Mouse (Mus musculus) splenic B cell, adult 2 months (primary cell): Measurements from ENCODE around the gene Cep41.

Experiments
- DNase-seq: peaks from one replicate; pipeline ENCODE4 v3.0.0-alpha.2; 2011; ENCODE audit warnings: low read depth, low spot score
- H3K27me3 ChIP-seq: 2 replicates; pipeline ENCODE4 v1.6.1; 2012; ENCODE audit warnings: mild to moderate bottlenecking, low read length, moderate library complexity, mixed read lengths; ENCODE audit not compliant: control insufficient read depth, poor library complexity, insufficient read depth, severe bottlenecking
- H3K36me3 ChIP-seq: 2 replicates; pipeline ENCODE4 v1.6.1; 2012; ENCODE audit warnings: mild to moderate bottlenecking, low read length, moderate library complexity, mixed read lengths; ENCODE audit not compliant: control insufficient read depth, poor library complexity, insufficient read depth, severe bottlenecking

Cep41 gene

DNA sequence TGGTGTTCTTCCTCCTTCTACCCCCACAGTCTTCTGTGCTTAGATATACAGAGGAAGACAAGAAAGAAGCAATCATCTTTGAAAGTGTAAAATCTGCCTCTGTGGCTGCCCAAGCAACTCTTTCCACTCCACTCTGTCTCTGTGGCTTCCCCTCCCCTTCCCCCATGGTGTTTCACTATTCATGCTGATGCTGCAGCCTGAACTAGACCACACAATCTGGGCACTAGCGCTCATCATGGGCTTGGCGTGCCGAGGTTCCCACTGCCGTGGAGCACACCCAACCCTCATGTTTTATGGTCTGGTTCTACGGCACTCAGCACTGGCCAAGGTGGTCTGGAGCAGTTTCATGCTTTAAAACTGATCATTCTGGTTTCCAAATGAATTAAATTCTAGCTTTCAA is 21.9 kb downstream of the Cep41 start:
- DNase-seq, result no peak
- Histone ChIP-seq H3K36me3 (no peaks in the 10 kb centered on the region), H3K27me3 (no peaks in the 10 kb centered on the region)

DNA sequence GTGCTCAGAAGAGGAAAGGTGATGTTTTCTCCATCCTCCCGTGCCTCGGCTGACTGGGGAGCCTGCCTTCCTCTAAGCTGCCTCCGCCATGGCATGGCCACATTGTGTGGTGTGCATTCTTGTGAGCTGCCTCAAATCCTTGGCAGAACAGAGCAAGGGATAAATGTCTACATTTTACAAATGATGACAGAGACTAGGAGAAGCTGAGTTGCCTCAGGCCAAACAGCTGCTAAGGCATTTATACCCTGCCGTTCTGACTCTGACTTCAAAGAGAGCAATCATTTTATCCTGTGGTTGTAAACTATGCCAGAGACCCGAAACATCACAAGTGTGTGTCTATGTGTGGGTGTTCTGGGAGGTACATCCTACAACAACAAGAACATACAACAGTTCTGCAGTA is 26.0 kb downstream of the Cep41 start:
- DNase-seq, result no peak
- H3K27me3 ChIP-seq, result no peaks in the 10 kb centered on the region
- H3K36me3 ChIP-seq, result no peaks in the 10 kb centered on the region

DNA sequence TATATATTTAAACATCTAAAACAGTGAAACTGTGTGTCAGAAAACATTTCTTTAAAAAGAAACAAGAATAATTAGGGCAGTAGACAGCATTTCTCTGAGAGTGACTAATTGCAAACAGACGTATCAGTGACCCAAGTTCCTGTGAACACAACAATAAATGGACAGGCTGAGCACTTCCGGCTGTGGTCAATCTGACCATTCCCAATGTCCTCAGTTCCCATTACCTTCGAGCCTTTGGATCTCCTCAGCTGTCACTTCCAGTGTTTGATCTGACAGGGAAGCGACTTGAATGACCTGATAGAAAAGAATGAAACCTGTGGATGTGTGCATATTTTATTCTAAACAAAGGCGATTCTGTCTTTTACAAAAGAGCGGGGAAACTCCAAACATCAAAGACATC is 27.5 kb downstream of the Cep41 start:
- Histone ChIP-seq H3K27me3 (no peaks in the 10 kb centered on the region), H3K36me3 (no peaks in the 10 kb centered on the region)
- no peak for DNase-seq

DNA sequence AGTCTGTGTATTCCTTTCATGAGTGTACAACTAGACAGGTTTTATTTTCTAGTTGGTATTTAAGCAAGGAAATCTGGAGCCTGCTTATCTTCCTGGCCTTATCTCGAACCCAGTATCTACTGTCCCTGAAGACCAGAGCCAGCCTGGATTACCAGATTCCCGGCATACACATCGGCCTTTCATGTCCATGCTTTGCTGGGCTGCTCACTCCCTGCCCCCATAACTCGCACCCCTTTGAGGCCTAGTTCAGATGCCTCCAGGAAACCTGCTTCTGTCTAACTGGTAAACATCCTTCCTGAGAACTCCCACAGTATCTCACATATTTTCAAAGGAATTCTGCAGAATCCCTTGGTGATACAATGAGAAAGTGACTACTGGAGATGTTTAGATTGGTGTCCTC is 28.3 kb downstream of the Cep41 start:
- Histone ChIP-seq H3K36me3 (no peaks in the 10 kb centered on the region), H3K27me3 (no peaks in the 10 kb centered on the region)
- DNase-seq, result no peak

DNA sequence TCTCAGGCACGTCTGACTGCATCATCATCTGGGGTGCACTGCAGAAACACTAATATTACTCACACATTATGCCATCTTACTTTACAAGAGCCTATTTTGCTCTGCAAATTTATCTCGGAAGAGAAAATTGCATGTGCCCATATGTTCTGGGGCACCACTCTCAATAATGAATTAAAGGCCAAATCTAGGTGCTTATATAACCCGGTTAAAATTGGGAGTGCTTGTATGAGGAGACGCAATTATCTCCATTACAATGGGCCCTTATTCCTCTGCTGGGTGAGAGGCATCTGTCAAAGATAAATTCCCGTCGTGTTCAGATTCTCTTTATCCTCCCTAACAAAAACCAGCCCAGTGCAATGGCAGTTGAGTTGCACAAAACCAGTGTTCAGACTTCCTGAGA is 28.8 kb downstream of the Cep41 start:
- H3K36me3 ChIP-seq, result no peaks in the 10 kb centered on the region
- no peak for DNase-seq
- no peaks in the 10 kb centered on the region for H3K27me3 ChIP-seq

DNA sequence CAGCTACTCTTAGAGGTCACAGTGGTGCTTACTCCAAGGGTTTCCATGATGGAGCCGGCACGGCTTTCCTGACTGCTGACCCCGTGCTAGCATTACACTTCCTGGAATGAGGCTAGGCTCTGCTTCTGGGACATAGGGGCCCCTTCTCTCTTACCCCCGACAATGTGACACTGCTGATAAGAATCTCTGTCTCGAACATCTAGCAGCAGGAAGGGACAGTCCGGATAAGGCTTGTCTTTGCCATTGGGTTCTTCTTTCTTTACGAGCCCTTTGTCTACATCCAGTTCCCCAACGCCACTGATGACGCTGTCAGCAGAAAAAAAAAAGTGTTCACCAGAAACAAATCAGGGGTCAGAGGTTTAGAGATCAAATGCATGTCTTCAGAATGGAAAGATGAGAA is 34.9 kb downstream of the Cep41 start:
- H3K36me3 ChIP-seq, result peaks cover 5% of the 10 kb centered on the region; the same call in 1 of the 2 replicates
- DNase-seq, result no peak
- H3K27me3 ChIP-seq, result no peaks in the 10 kb centered on the region

DNA sequence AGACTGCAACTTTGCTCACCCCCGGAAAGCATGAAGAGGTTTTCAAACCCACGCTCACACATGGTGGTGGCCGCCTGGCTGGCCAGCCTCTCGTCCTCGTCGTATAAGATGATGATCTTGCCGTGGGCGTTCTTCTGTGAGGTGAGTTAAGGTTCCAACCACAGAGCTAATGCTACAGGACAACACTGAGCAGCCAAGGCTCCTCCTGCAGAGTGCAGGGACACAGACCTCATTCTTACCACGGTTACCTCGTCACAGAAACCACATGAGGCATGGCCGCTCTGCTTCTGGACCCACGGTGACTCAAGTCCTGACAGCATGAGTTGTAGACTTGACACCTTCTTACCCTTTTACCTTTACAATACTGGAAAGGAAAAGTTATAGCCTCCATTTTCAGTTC is 36.3 kb downstream of the Cep41 start:
- no peak for DNase-seq
- H3K36me3 ChIP-seq, result peaks cover 5% of the 10 kb centered on the region; the same call in 1 of the 2 replicates
- H3K27me3 ChIP-seq, result no peaks in the 10 kb centered on the region

DNA sequence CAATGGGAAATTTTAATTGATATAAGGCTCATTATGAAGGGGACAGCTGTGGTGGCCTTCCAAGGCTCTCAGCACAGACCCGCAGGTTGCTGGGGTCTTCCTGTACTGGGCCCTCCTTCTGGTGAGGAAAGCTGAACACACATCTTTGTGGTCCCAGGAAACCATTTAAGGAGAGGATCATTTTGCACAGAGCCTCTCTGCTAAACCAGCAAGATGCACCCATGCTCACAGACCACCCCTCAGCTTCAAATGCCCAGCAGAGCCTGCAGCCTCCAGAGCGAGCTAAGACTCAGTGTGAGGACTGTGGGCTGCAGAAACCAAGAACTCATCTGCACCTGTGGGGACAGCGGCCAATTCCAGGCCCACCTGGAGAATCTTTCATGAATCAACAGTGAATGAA is 38.6 kb downstream of the Cep41 start:
- Histone ChIP-seq H3K36me3 (peaks cover 5% of the 10 kb centered on the region; the same call in 1 of the 2 replicates), H3K27me3 (no peaks in the 10 kb centered on the region)
- no peak for DNase-seq

DNA sequence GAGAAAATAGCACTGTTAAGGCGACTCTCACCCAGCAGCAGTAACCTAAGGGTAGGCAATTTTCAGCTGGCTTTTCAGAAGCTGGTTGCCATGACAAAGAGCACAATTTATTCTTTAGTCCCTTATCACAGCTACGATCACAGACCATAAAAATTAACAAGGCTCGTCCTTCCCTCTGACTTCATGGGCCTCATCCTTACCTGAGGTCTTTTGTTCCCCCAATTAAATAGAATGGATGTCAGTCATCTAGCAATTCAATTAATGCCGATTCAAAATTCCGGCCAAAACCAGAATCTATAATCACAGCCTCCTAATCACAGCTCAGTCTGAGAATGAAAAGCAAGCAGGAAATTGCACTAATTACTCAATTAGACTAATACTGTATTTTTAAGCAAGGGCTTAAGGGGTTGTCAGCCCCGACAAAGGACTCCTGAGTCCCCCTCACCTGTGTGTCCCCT is 39.1 kb downstream of the Cep41 start:
- Histone ChIP-seq H3K27me3 (no peaks in the 10 kb centered on the region), H3K36me3 (peaks cover 5% of the 10 kb centered on the region; the same call in 1 of the 2 replicates)
- no peak for DNase-seq

DNA sequence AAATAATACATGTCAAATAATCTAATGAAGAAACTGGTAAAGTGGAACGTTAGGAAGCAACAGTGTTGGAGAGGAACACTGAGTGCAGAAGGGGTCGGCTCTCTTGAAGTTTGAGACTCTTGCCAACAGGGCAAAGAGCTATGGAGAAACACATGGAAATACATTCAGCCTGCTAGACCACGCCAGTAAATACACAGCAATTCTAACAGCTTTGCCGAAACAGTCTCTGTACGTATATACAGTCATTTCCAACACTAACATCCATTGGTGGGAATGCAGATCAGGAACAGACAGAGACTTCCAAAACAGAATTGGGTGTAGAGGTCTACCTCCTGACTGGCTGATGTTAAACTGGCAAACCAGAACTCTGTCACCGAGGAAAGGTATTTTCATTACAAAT is 40.0 kb downstream of the Cep41 start:
- Histone ChIP-seq H3K27me3 (no peaks in the 10 kb centered on the region), H3K36me3 (peaks cover 4% of the 10 kb centered on the region; the same call in 1 of the 2 replicates)
- DNase-seq, result no peak

DNA sequence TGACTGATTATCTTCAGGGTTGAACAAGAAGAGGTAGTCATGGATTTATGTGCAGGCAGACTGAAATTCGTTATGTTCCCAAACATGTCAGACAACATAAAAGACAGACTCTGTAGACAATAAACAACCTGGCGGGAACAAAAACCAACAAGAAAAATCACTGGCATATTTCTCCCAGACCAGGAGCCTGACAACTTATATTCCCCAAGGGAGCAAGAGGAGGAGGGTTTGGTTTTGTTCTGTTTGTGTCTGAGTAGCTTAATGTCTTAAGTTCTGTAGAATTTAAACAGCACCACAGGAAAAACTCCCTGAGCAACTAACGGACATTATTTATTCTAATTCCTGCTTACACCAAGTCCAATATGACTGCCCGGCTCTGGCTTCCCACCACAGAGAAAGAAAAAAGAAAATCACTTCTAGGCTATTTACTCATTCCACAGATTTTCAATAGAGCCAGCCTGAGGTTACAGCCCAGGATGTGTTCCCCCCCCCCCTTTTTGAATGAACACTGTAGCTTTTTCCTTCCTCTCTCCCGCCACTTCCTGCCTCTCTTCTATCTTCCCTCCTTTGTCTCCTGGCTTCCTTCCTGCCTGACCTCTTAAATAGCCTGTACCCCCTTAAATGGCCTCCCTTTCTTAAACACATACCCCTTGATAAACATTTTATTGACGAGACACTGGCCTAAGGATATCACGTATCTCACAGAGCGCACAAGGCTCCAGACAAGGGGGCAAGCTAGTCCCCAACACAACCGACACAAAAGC is 40.9 kb downstream of the Cep41 start:
- no peaks in the 10 kb centered on the region for H3K36me3 ChIP-seq
- H3K27me3 ChIP-seq, result no peaks in the 10 kb centered on the region
- no peak for DNase-seq

DNA sequence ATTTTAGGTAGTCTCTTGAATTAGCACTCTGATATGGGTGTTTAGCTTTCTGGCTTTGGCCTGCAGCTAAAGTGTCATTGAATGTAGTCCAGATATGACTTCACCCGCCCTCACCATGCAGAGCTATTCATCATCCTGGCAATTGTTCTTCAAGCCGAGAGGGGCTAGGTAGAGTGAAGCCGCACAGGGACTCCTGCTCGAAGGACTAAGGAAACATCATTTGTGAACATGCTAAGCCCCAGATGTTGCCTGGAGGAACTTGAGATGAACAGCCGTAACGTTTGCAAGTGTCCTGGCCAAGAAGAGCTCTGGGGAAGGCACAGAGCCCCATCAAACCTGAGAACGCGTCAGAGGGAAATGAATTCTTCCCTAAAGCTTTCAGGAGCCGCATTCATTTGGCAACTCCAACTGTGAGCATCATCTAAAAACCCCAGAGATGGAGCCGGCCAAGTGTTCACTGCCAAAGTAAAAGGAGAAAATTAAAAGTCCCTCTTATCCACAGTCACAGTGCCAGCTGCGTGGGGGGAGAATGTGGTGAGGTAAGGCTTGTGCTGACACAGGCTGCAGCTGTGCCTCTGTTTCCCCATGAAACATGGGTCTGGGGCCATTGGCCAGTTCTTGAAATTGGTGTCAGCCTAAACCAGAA is 43.8 kb downstream of the Cep41 start:
- no peak for DNase-seq
- H3K27me3 ChIP-seq, result no peaks in the 10 kb centered on the region
- no peaks in the 10 kb centered on the region for H3K36me3 ChIP-seq

DNA sequence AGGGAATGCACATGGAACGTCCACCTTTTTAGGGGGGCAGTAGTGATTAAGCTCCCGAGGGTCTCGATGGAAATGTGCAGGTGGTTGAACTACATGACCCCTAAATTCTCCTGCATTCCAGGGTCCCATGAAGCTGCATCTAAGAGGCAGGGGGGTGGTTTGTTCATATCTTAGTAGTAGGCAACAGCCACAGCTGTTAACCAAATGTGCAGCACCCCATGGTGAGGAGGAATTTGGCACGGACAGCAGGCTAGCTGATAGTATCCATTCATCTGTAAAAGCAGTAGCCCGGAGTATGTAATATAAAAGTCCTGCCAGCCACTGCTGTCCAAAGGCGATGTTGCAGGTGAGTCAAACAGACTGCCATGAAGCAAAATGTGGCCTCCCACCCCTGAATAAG is 48.2 kb downstream of the Cep41 start:
- DNase-seq, result no peak
- no peaks in the 10 kb centered on the region for H3K36me3 ChIP-seq
- no peaks in the 10 kb centered on the region for H3K27me3 ChIP-seq

DNA sequence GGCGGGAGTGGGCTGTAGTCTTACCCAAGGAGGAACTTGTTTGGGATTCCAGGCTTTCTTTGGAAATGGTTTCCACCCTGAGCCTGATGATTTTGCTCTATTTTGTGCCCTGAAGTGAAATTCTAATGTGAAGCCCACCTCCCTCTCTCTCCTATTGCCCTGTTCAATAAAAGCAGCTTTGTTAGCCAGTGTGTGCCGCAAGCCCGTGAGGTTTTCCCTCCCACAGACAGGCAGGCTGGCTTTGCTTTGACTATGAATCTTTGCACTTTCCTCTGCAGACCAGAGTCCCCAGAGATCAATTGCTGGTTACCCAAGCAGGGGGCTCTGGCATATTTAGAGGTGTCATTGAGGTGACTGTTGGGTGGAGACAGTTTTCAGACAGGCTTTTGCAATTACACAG is 49.1 kb downstream of the Cep41 start:
- no peak for DNase-seq

DNA sequence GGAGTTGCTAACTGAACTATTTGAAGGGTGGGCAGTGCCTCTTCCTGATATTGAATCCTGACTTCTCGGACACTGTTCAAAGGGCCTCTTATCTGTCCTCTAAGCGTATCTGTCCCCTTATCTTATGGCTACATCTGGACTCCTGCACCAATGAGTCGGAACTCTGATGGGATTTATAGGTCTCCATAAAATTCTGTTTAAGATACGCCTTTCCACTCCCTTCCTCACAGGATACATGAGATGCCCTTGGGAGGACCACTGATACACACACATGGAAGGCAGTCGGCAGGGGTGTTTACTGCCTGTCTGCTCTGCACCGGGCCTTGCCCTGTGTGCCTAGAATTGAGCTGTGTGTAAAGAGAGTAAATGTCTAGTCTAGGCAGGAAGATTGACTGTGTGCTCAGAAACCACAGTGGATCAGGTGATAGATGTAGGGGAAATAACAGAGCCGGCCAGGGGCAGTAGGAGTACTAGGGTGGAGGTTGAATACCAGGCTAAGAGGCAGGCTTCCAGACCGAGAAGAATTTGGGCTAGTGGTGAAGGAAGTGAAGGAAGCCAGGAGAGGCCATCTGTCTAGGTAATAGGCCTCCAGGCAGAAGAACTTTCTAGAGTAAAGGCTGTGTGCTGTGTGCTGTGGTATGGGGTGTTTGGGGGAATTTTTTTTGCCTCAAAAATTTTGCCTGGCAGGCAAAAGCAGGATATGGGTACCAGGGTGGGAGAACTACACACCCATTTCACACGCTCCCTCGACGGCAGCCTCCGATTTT is 49.7 kb downstream of the Cep41 start:
- H3K27me3 ChIP-seq, result no peaks in the 10 kb centered on the region
- no peak for DNase-seq
- H3K36me3 ChIP-seq, result no peaks in the 10 kb centered on the region

More for the DNA sequence above, 49.1 kb downstream of the Cep41 start:
- H3K36me3 ChIP-seq, result no peaks in the 10 kb centered on the region
- H3K27me3 ChIP-seq, result no peaks in the 10 kb centered on the region
